Comparison of ENCODE assay signal across 25 mouse cellular contexts in the genomic region with DNA sequence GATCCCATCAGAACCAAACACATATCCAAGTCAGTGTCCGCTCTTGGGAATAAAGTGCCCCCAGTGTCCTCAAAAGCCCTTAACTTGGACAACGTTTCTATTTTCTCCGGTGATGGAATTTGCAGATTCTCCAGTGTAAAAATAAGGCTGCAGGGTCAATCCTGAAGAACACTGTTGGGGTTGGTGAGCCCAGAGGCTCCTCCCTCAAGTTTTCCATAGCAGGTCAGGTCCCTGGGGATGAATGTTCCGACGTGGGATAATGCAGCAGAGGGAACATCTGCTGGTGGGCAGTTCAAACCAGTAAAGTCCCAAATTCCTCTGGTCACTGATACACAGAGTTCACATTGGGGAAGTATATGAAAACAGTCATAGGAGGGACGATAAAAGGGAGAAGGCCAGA.
DNase-seq lines count a peak whose midpoint lies in the region; ATAC-seq lines count a peak whose summit lies in the region.
"Had no signal": no experiment of that assay in that cellular context is flagged by ENCODE, and none has a peak within 500 bp of the region (broad histone marks: within the 10 kb centered on the region; RNA-seq: fewer than 3 reads in every experiment).

No protein-coding gene starts in this region.

- DNase-seq in gastrocnemius, adult 18-20 months (ENCODE audit: low spot score) = peak; percentile 30
- DNase-seq in gastrocnemius, postnatal 4 days (ENCODE audit: low spot score in 2 of 2) = no peak
- DNase-seq in heart, postnatal 14 days = peak; percentile 29 to 41
- DNase-seq in heart, postnatal 4 days = no peak
- peak; percentile 30 for DNase-seq in testis, postnatal 14 days (ENCODE audit: low spot score)
- DNase-seq in testis, postnatal 10 days (ENCODE audit: low spot score) = no peak
- DNase-seq in cerebellum, adult 11-12 months = no peak
- no peak for DNase-seq in liver, embryonic 11.5 days (ENCODE audit: low spot score)
- DNase-seq: adrenal gland, adult 8-10 months; cerebellum, adult 9-11 months; layer of hippocampus, adult 9-11 months; left cerebral cortex, postnatal 4 days; liver; liver, postnatal 0 days; right cerebral cortex, adult 18-20 months; spleen, adult 18-20 months; thymus, adult 18-20 months had no signal

- peaks cover 5% of the 10 kb centered on the region; the same call in 1 of the 2 replicates for H3K4me1 ChIP-seq in liver, embryonic 11.5 days (replicated peaks; ENCODE audit: control insufficient read depth, insufficient read depth, low read length)
- H3K4me1 ChIP-seq: midbrain, embryonic 12.5 days; neural tube, embryonic 12.5 days had no signal

- H3K4me2 ChIP-seq in liver, embryonic 11.5 days = no peak overlapping the region
- H3K4me2 ChIP-seq: embryonic facial prominence, embryonic 12.5 days; forebrain, embryonic 13.5 days; midbrain, embryonic 12.5 days; neural tube, embryonic 12.5 days had no signal

- 83% methylated on average over 6 of the region's 6 CpGs for WGBS in liver, embryonic 11.5 days

- no peaks in the 10 kb centered on the region for H3K36me3 ChIP-seq in liver, embryonic 11.5 days (ENCODE audit: control insufficient read depth, insufficient read depth, low read length)
- H3K36me3 ChIP-seq: embryonic facial prominence, embryonic 12.5 days; midbrain, embryonic 12.5 days; neural tube, embryonic 12.5 days had no signal

- intact Hi-C loops in heart, postnatal 14 days (cut with DNase I) = loop anchor here (5.0 kb wide), 1 partner anchor 65 kb away; no protein-coding TSS in a partner anchor

- H3K4me3 ChIP-seq in liver, embryonic 11.5 days (ENCODE audit: low read depth, low read length) = no peak overlapping the region
- H3K4me3 ChIP-seq: embryonic facial prominence, embryonic 12.5 days; erythroblast, embryonic 14.5 days; forebrain, embryonic 13.5 days; left cerebral cortex, adult 2 months; midbrain, embryonic 12.5 days; neural tube, embryonic 12.5 days had no signal

- H3K27me3 ChIP-seq in liver, embryonic 11.5 days (replicated peaks; ENCODE audit: control insufficient read depth, insufficient read depth, low read length) = no peaks in the 10 kb centered on the region
- H3K27me3 ChIP-seq: embryonic facial prominence, embryonic 12.5 days; forebrain, embryonic 13.5 days; midbrain, embryonic 12.5 days; neural tube, embryonic 12.5 days had no signal

- H3K9ac ChIP-seq in liver, embryonic 11.5 days (ENCODE audit: low read depth, low read length) = no peak overlapping the region
- H3K9ac ChIP-seq: embryonic facial prominence, embryonic 12.5 days; forebrain, embryonic 13.5 days; liver, postnatal 0 days; midbrain, embryonic 12.5 days; neural tube, embryonic 12.5 days had no signal

- H3K9me3 ChIP-seq in liver, embryonic 11.5 days (ENCODE audit: control insufficient read depth, low read length) = no peaks in the 10 kb centered on the region
- H3K9me3 ChIP-seq: embryonic facial prominence, embryonic 12.5 days; forebrain, embryonic 13.5 days; midbrain, embryonic 12.5 days; neural tube, embryonic 12.5 days had no signal

- no peak for ATAC-seq in liver, embryonic 11.5 days (replicated peaks; ENCODE audit: low FRiP score)
- ATAC-seq: forebrain, embryonic 13.5 days; hindbrain, postnatal 0 days; intestine, postnatal 0 days; liver, postnatal 0 days had no signal

- no peak overlapping the region for H3K27ac ChIP-seq in liver, embryonic 11.5 days (ENCODE audit: low read depth, low read length)
- H3K27ac ChIP-seq: embryonic facial prominence, embryonic 12.5 days; forebrain, embryonic 13.5 days; hindbrain, postnatal 0 days; left cerebral cortex, adult 2 months; midbrain, embryonic 12.5 days; neural tube, embryonic 12.5 days had no signal

Comparison
In these comparisons a context has a peak if more than half of its experiments do, and no peak if none do; other contexts are left out.
1. DNase-seq: peak in gastrocnemius, adult 18-20 months (single experiment), heart, postnatal 14 days (2 of 2) and testis, postnatal 14 days (single experiment); none in gastrocnemius, postnatal 4 days (0 of 2), heart, postnatal 4 days (single experiment), testis, postnatal 10 days (single experiment), cerebellum, adult 11-12 months (single experiment) and liver, embryonic 11.5 days (single experiment).